Mouse (Mus musculus) cortical plate, adult 2 months (tissue): ENCODE measurements around the gene Rreb1.

Source experiments
- CTCF ChIP-seq: fragments of 200-500 bp; IDR thresholded peaks from 2 replicates; pipeline ENCODE4 v1.5.1; 2011; ENCODE audit warnings: mild to moderate bottlenecking, control low read depth, low read length; ENCODE audit not compliant: insufficient read depth; ENCODE audit errors: extremely low read depth
- POLR2A ChIP-seq: fragments of 200-500 bp; IDR thresholded peaks from 2 replicates; pipeline ENCODE4 v1.6.1; 2011; ENCODE audit warnings: mild to moderate bottlenecking, low read length, control low read depth; ENCODE audit not compliant: insufficient read depth; ENCODE audit errors: extremely low read depth

DNA sequence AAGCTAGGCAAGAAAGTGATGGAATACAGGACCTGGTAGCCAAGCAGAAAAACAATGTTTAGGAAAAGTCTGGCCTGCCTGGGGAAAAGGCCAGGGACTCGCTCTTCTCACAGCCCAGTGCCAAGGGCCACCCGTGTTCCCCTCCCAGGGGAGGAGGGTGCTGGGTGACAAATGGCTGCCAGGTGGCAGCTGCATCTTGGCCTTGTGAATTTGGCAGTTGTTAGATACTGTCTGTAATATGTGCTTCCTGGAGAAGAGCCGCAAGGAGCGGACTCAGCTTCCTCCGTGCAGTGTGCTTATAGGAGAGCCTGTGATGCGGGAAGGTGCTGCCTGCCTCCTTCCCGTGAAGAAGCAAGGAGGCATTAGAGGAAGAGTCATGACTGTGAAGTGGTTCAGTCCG is 104.3 kb downstream of the Rreb1 start:
- TF ChIP-seq CTCF (no peak), POLR2A (no peak)
